Mouse (Mus musculus) ES-Bruce4 (cell line): ENCODE data around the gene 4931428F04Rik.

Experiments used
- CTCF ChIP-seq: IDR thresholded peaks from one replicate; pipeline ENCODE4 v1.8.1; 2011; ENCODE audit warnings: low read depth, low read length
- POLR2A ChIP-seq: IDR thresholded peaks from one replicate; pipeline ENCODE4 v1.8.1; 2011; ENCODE audit warnings: low read length; ENCODE audit not compliant: insufficient read depth

DNA sequence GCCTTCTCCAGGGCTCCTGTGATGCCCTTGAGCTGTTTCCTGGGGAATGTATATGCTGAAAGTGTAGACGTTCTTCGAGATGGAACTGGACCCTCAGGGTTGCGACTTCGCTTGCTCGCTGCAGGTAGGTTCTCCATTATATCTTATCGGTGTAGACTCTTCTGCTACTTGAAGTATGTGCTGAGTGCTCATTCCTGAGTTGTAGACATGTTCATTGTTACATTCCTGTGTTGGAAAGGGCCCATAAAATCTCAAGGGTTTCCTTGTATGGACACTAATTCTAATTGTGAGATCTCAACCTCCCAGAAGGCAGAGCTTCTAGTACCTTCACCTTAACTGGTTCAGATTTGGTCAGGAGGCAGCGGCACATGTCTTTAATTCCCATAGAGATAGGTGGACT is 48.6 kb downstream of the 4931428F04Rik start:
- TF ChIP-seq CTCF (no peak), POLR2A (no peak)
